Mouse (Mus musculus) monocyte, adult 5-6 weeks (primary cell): ENCODE measurements at regions not wholly inside any gene's neighbourhood (a gene's known extent, or its start where the extent isn't known, plus 50 kb on each side); places are given as distances from the start of the nearest gene placed in this dataset.

Experiments used
- ATAC-seq: fragments of 153-309, 156-312 bp; replicated peaks from 2 replicates; pipeline ENCODE4 v1.8.0; 2017; ENCODE audit warnings: mild to moderate bottlenecking; ENCODE audit not compliant: low TSS enrichment, insufficient number of reproducible peaks, severe bottlenecking, poor library complexity, low FRiP score

GRCm38 (mm10) chr15:64513501-64514097 lies 303.9 kb upstream of the Gm21798 start:
- no peak for ATAC-seq

- no peak for ATAC-seq
Observed at GRCm38 (mm10) chr15:64515179-64515578, 302.3 kb upstream of the Gm21798 start.

- ATAC-seq, result no peak
Observed at GRCm38 (mm10) chr15:64519207-64519628, 298.3 kb upstream of the Gm21798 start.

GRCm38 (mm10) chr15:64520568-64520967 lies 296.9 kb upstream of the Gm21798 start:
- no peak for ATAC-seq

- no peak for ATAC-seq
Observed at GRCm38 (mm10) chr15:64532260-64533120, 285.0 kb upstream of the Gm21798 start.

- ATAC-seq, result no peak
Observed at GRCm38 (mm10) chr15:64533169-64533795, 284.2 kb upstream of the Gm21798 start.

GRCm38 (mm10) chr15:64534166-64534565 lies 283.3 kb upstream of the Gm21798 start:
- no peak for ATAC-seq

- ATAC-seq, result no peak
Observed at GRCm38 (mm10) chr15:64535160-64535559, 282.3 kb upstream of the Gm21798 start.

GRCm38 (mm10) chr15:64541395-64541794 lies 276.1 kb upstream of the Gm21798 start:
- ATAC-seq, result no peak

GRCm38 (mm10) chr15:64542250-64542901 lies 275.1 kb upstream of the Gm21798 start:
- ATAC-seq, result no peak

GRCm38 (mm10) chr15:64542908-64543307 lies 274.6 kb upstream of the Gm21798 start:
- ATAC-seq, result no peak

GRCm38 (mm10) chr15:64546035-64546434 lies 271.5 kb upstream of the Gm21798 start:
- no peak for ATAC-seq

GRCm38 (mm10) chr15:64557540-64557939 lies 260.0 kb upstream of the Gm21798 start:
- no peak for ATAC-seq

- no peak for ATAC-seq
Observed at GRCm38 (mm10) chr15:64558220-64558619, 259.3 kb upstream of the Gm21798 start.

GRCm38 (mm10) chr15:64562431-64563111 lies 254.9 kb upstream of the Gm21798 start:
- ATAC-seq, result no peak

- no peak for ATAC-seq
Observed at GRCm38 (mm10) chr15:64564703-64565102, 252.8 kb upstream of the Gm21798 start.

- no peak for ATAC-seq
Observed at GRCm38 (mm10) chr15:64576891-64577535, 240.5 kb upstream of the Gm21798 start.

- ATAC-seq, result no peak
Observed at GRCm38 (mm10) chr15:64578991-64579390, 238.5 kb upstream of the Gm21798 start.
